Mouse (Mus musculus) erythroblast, embryonic 14.5 days (primary cell): ENCODE data around the gene Rpp25l. TPM values are rescaled to one million over a fixed set of nuclear protein-coding genes. Genes with fewer than 3 reads are reported as not detected.

Experiments
- H3K27me3 ChIP-seq: 2 replicates; pipeline ENCODE4 v1.6.1; 2012; ENCODE audit warnings: inconsistent platforms; ENCODE audit not compliant: control insufficient read depth
- H3K36me3 ChIP-seq: 2 replicates; pipeline ENCODE4 v1.6.1; 2012; ENCODE audit warnings: mild to moderate bottlenecking, inconsistent platforms; ENCODE audit not compliant: control insufficient read depth
- H3K4me1 ChIP-seq: 2 replicates; pipeline ENCODE4 v1.6.1; 2012; ENCODE audit warnings: inconsistent platforms; ENCODE audit not compliant: control insufficient read depth
- H3K4me3 ChIP-seq: replicated peaks from 2 replicates; pipeline ENCODE3; 2012; ENCODE audit warnings: moderate library complexity, mild to moderate bottlenecking, inconsistent platforms
- H3K9me3 ChIP-seq: 2 replicates; pipeline ENCODE4 v1.6.1; 2012; ENCODE audit warnings: low read length, inconsistent platforms, mixed read lengths; ENCODE audit not compliant: control insufficient read depth
- GATA1 ChIP-seq: IDR thresholded peaks from 2 replicates; pipeline ENCODE4 v1.6.1; 2012; ENCODE audit warnings: low read length, inconsistent platforms, mixed read lengths
- TAL1 ChIP-seq: IDR thresholded peaks from 3 replicates; pipeline ENCODE4 v1.6.1; 2012; ENCODE audit warnings: low read length, inconsistent platforms, mixed read lengths
- polyA plus RNA-seq: library from polyadenylated mRNA; stranded (reverse); fragments of >175 nt; gene quantifications from 2 replicates; pipeline ENCODE4 v1.2.3, GENCODE M21; 2012

Gene Rpp25l
- polyA plus RNA-seq, 1 experiment, result 7.5 TPM

DNA sequence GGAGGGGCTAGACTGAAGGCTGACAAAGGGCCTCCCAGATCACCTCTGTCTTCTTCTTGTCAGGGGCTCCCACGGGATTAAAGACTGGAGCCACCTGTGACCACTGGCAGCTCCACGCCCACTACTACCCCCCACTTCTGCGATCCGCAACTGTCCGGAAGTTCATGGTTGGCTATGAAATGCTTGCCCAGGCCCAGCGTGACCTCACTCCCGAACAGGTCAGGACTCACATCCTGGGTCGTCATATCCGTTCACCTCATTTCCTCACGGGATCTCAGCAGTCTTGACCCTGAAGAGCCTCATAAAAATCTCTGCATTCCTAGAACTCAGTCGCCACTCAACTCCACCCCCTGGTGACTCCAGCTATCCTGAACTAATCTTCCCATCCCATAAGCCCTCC is 44.7 kb upstream of the Rpp25l start:
- Histone ChIP-seq H3K4me1 (peaks cover 35% of the 10 kb centered on the region), H3K27me3 (no peaks in the 10 kb centered on the region)
- TF ChIP-seq GATA1 (no peak), TAL1 (no peak)

GRCm38 (mm10) chr4:41757321-41757720 is 44.0 kb upstream of the Rpp25l start:
- Histone ChIP-seq H3K27me3 (no peaks in the 10 kb centered on the region), H3K4me1 (peaks cover 35% of the 10 kb centered on the region)

More for the DNA sequence above, 44.7 kb upstream of the Rpp25l start:
- peaks cover 19% of the 10 kb centered on the region for H3K36me3 ChIP-seq
- no peaks in the 10 kb centered on the region for H3K9me3 ChIP-seq
- no peak overlapping the region for H3K4me3 ChIP-seq

GRCm38 (mm10) chr4:41756440-41756839 is 43.1 kb upstream of the Rpp25l start:
- Histone ChIP-seq H3K4me3 (peak overlapping the region; percentile 82), H3K4me1 (peaks cover 35% of the 10 kb centered on the region), H3K27me3 (no peaks in the 10 kb centered on the region), H3K36me3 (peaks cover 19% of the 10 kb centered on the region), H3K9me3 (no peaks in the 10 kb centered on the region)
- TF ChIP-seq TAL1 (no peak), GATA1 (no peak)

More at GRCm38 (mm10) chr4:41757321-41757720, 44.0 kb upstream of the Rpp25l start:
- no peaks in the 10 kb centered on the region for H3K9me3 ChIP-seq
- peaks cover 19% of the 10 kb centered on the region for H3K36me3 ChIP-seq
- TF ChIP-seq GATA1 (no peak), TAL1 (no peak)
- H3K4me3 ChIP-seq, result no peak overlapping the region

GRCm38 (mm10) chr4:41755338-41756305 is 42.3 kb upstream of the Rpp25l start, which contains the start of gene Sigmar1:
Gene Sigmar1, minus strand, starts transcription at chr4:41756157.
- no peak for TF ChIP-seq TAL1
- no peak for TF ChIP-seq GATA1
- Histone ChIP-seq H3K9me3 (no peaks in the 10 kb centered on the region), H3K4me3 (peak within 1 kb of the TSS; percentile 82), H3K27me3 (no peaks in the 10 kb centered on the region), H3K36me3 (peaks cover 19% of the 10 kb centered on the region), H3K4me1 (peaks cover 31% of the 10 kb centered on the region)

DNA sequence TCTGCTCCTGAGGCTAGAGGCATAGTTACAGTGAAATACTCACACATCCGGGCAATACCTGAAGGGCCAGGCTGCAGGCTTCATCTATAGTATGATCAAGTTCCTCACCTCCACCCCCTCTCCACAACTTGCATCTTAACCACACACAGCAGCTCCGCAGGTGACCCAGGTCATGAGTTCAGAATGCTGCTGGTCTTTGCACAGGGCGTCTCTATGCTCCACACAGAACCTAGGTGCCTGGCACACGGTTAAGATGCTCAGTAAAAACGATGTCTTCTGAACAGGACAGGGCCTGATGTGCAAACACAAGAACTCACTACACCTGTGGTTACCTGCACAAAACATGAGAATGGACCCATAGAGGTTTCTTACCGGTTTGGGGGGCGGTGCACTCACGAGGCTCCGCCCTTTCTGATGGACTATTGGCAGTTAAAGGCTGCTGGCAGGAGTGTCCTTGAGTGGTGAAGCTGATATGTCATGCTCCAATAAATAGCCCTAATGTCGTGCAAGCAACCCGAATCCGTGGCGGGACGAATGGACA is 41.5 kb upstream of the Rpp25l start, which contains the start of gene Galt:
TSS of gene Galt (plus strand) at position 432 of the 541 bp plus-strand sequence.
- Histone ChIP-seq H3K4me3 (peak within 1 kb of the TSS; percentile 82), H3K36me3 (peaks cover 19% of the 10 kb centered on the region), H3K4me1 (peaks cover 23% of the 10 kb centered on the region), H3K9me3 (no peaks in the 10 kb centered on the region), H3K27me3 (no peaks in the 10 kb centered on the region)
- TF ChIP-seq GATA1 (no peak), TAL1 (no peak)

GRCm38 (mm10) chr4:41745021-41745420 is 31.7 kb upstream of the Rpp25l start:
- Histone ChIP-seq H3K27me3 (no peaks in the 10 kb centered on the region), H3K4me1 (peaks cover 15% of the 10 kb centered on the region), H3K36me3 (no peaks in the 10 kb centered on the region), H3K4me3 (no peak overlapping the region), H3K9me3 (peaks cover 8% of the 10 kb centered on the region)
- TF ChIP-seq TAL1, result no peak
- TF ChIP-seq GATA1, result no peak

GRCm38 (mm10) chr4:41744131-41744530 is 30.8 kb upstream of the Rpp25l start:
- Histone ChIP-seq H3K4me1 (peaks cover 22% of the 10 kb centered on the region), H3K4me3 (no peak overlapping the region), H3K27me3 (no peaks in the 10 kb centered on the region), H3K36me3 (peaks cover 5% of the 10 kb centered on the region), H3K9me3 (peaks cover 8% of the 10 kb centered on the region)
- no peak for TF ChIP-seq TAL1
- TF ChIP-seq GATA1, result no peak

DNA sequence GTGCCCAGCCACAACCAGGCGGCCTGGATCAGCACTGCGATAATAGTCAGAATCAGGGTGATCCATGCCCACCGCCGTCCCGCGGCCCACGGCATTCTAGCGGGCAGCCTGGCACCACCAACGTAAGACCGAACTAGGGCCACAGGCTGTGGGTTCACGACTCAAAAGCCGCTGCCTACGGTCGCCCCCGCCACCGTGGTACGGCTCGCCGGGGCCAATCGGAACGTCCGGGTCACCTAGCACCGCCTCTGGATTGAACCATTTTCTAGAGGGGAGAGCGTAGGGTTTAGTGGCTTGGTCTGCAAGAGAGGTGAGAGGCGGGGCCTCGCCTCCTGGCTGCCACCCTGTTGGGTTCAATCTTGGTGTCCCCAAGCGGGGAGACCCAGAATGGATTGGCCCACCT is 27.8 kb upstream of the Rpp25l start:
- peaks cover 12% of the 10 kb centered on the region for H3K36me3 ChIP-seq
- H3K4me1 ChIP-seq, result peaks cover 27% of the 10 kb centered on the region
- H3K27me3 ChIP-seq, result no peaks in the 10 kb centered on the region
- peaks cover under 1% of the 10 kb centered on the region; the same call in 1 of the 2 replicates for H3K9me3 ChIP-seq
- no peak for TF ChIP-seq TAL1
- peak overlapping the region; percentile 80 for H3K4me3 ChIP-seq

GRCm38 (mm10) chr4:41740380-41741157 is 27.2 kb upstream of the Rpp25l start:
- Histone ChIP-seq H3K36me3 (peaks cover 12% of the 10 kb centered on the region), H3K4me1 (peaks cover 27% of the 10 kb centered on the region), H3K4me3 (peak overlapping the region; percentile 80), H3K27me3 (peaks cover 1% of the 10 kb centered on the region; the same call in 1 of the 2 replicates), H3K9me3 (no peaks in the 10 kb centered on the region)
- TF ChIP-seq GATA1 (no peak), TAL1 (no peak)
